In the genomic region with DNA sequence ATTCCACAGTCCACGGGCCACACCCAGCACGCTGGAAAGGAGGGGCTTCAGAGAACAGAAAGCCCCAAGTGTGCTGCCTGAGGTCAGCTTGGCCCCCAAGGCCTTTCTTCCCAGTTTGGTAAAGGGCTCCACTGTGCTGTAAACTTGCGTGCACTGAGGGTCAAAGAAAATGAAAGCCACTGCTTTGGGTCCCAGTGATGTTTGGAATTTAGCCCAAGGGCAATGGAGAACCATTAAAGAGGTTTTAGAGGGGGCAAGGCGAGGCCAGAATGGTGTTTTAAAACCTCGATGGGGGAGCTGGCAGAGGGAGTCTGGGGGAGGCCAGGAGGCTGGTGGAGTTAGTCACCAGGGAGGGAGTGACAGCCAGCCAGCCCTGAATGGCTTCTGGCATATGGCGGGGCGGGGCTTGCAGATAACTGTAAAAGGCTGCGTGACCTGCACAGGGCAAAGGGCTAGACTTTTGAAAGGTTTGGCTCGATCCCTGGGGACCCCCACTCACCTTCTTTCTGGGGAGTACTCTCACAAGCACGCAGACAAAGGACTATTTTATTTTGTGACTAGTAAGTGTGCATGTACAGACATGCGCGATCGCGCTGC, we compare ENCODE assay signal across 9 mouse cellular contexts. TPM values are rescaled to one million over a fixed set of nuclear protein-coding genes. Genes with fewer than 3 reads are reported as not detected.
DNase-seq lines count a peak whose midpoint lies in the region; ATAC-seq and TF ChIP-seq lines count a peak whose summit lies in the region.
"Had no signal": no experiment of that assay in that cellular context is flagged by ENCODE, and none has a peak within 500 bp of the region (broad histone marks: within the 10 kb centered on the region; RNA-seq: fewer than 3 reads in every experiment).

No protein-coding gene starts in this region.

- H3K36me3 ChIP-seq in megakaryocyte, embryonic 14.5 days (replicated peaks; ENCODE audit: low read length): no peaks in the 10 kb centered on the region
- no peaks in the 10 kb centered on the region for H3K36me3 ChIP-seq in limb, embryonic 14.5 days (ENCODE audit: control insufficient read depth, insufficient read depth, low read length)
- H3K36me3 ChIP-seq in stomach, embryonic 15.5 days: no peaks in the 10 kb centered on the region

- H3K27me3 ChIP-seq in megakaryocyte, embryonic 14.5 days (replicated peaks): peaks cover 2% of the 10 kb centered on the region
- H3K27me3 ChIP-seq in limb, embryonic 14.5 days (ENCODE audit: control insufficient read depth, insufficient read depth, low read length): no peaks in the 10 kb centered on the region; the same call in 1 of the 2 replicates
- no peaks in the 10 kb centered on the region for H3K27me3 ChIP-seq in stomach, embryonic 15.5 days (replicated peaks)

- no peaks in the 10 kb centered on the region for H3K9me3 ChIP-seq in megakaryocyte, embryonic 14.5 days
- H3K9me3 ChIP-seq in limb, embryonic 14.5 days (ENCODE audit: control insufficient read depth, low read length): 0 out of 2 replicates have a peak, but pooled peaks cover 7% of the 10 kb centered on the region
- no peaks in the 10 kb centered on the region for H3K9me3 ChIP-seq in stomach, embryonic 15.5 days

- no peak for TF ChIP-seq POLR2A in limb, embryonic 14.5 days (IDR thresholded peaks at IDR 0.05; ENCODE audit: borderline replicate concordance, extremely low read depth, insufficient read depth, insufficient read length)

- ATAC-seq in megakaryocyte, adult 5-6 weeks (ENCODE audit: poor library complexity, severe bottlenecking): no peak
- ATAC-seq in limb, embryonic 14.5 days (ENCODE audit: low FRiP score, low read depth): peak; percentile 45; the same call in 1 of the 2 replicates
- peak; percentile 63; the same call in 1 of the 2 replicates for ATAC-seq in stomach, embryonic 15.5 days (ENCODE audit: insufficient read depth, low FRiP score, low read depth)

- H3K4me3 ChIP-seq in megakaryocyte, embryonic 14.5 days (replicated peaks): peak overlapping the region; percentile 64
- no peak overlapping the region for H3K4me3 ChIP-seq in limb, embryonic 14.5 days (replicated peaks; ENCODE audit: low read length)
- H3K4me3 ChIP-seq in stomach, embryonic 15.5 days (replicated peaks): no peak overlapping the region

- H3K4me1 ChIP-seq in megakaryocyte, embryonic 14.5 days: peaks cover 95% of the 10 kb centered on the region
- H3K4me1 ChIP-seq in limb, embryonic 14.5 days (ENCODE audit: control insufficient read depth, insufficient read depth, low read length): peaks cover 10% of the 10 kb centered on the region
- 0 out of 2 replicates have a peak, but pooled peaks cover 5% of the 10 kb centered on the region for H3K4me1 ChIP-seq in stomach, embryonic 15.5 days

- WGBS in limb, embryonic 14.5 days: 44% methylated on average over 14 of the region's 14 CpGs
- 56% methylated on average over 14 of the region's 14 CpGs for WGBS in stomach, embryonic 15.5 days

- H3K4me2 ChIP-seq in limb, embryonic 14.5 days (replicated peaks; ENCODE audit: low read depth, low read length, severe bottlenecking): peak overlapping the region; percentile 16; the same call in 1 of the 2 replicates
- no peak overlapping the region for H3K4me2 ChIP-seq in stomach, embryonic 15.5 days

- no peak overlapping the region for H3K9ac ChIP-seq in limb, embryonic 14.5 days (ENCODE audit: low read depth, low read length, severe bottlenecking)
- H3K9ac ChIP-seq in stomach, embryonic 15.5 days: no peak overlapping the region

- 0 out of 2 replicates have a peak overlapping the region, but pooled peaks have one; percentile 33 for H3K27ac ChIP-seq in limb, embryonic 14.5 days (replicated peaks; ENCODE audit: low read depth, low read length)
- H3K27ac ChIP-seq in stomach, embryonic 15.5 days: no peak overlapping the region; the same call in 1 of the 2 replicates

- DNase-seq in embryo, embryonic 9.5 days (ENCODE audit: extremely low spot score): peak; percentile 49
- no peak for DNase-seq in limb, embryonic 14.5 days (ENCODE audit: low spot score)
- no peak for DNase-seq in right cerebral cortex, postnatal 14 days
- DNase-seq in gastrocnemius, adult 18-20 months (ENCODE audit: low spot score): no peak
- DNase-seq in thymus, postnatal 14 days: no peak
- DNase-seq: heart, postnatal 14 days had no signal

RNA-seq across cellular contexts. Expression of a gene that starts 47.2 kb away (rescaled TPM):
- 16.3 and 25.6 TPM in 2 replicates for polyA plus RNA-seq in megakaryocyte, embryonic 14.5 days (2012; ENCODE audit: insufficient read depth, low replicate concordance)
- total RNA-seq in megakaryocyte, adult 5-6 weeks (2015): 1.1 and 2.3 TPM in 2 replicates
- 0.55 and 1.3 TPM in 2 replicates for total RNA-seq in megakaryocyte, adult 5-6 weeks (2017)
- 32.6 and 48.5 TPM in 2 replicates for polyA plus RNA-seq in limb, embryonic 14.5 days (2012; rRNA removed)
- 18.8 and 22.4 TPM in 2 replicates for polyA plus RNA-seq in limb, embryonic 14.5 days (2014; fragmentation: Nextera tagmentation; extraction: Ambion mirVana)
- 8.6 and 10.3 TPM in 2 replicates for polyA plus RNA-seq in stomach, embryonic 15.5 days (2015; fragmentation: Nextera tagmentation; extraction: Ambion mirVana)
- total RNA-seq in gastrocnemius, adult 18-20 months (2021): 1 to 10 TPM; 1.1 to 3.5 TPM
